Mouse (Mus musculus) liver, embryonic 12.5 days (tissue): ENCODE measurements around the gene Eif5. TPM values are rescaled to one million over a fixed set of nuclear protein-coding genes. Genes with fewer than 3 reads are reported as not detected.

Experiments used
- polyA plus RNA-seq: library from polyadenylated mRNA; unstranded; fragments of >200 nt; fragmentation: Nextera tagmentation; extraction: Ambion mirVana; gene quantifications from 2 replicates; pipeline ENCODE4 v1.2.1, GENCODE M21; 2016

Eif5 gene
- polyA plus RNA-seq, 1 experiment from 2014 or later: 664 TPM

Other genes with a start within 250 kb of the Eif5 start
- 13.0 and 15.1 TPM in 2 replicates for gene Cdc42bpb, start 160.3 kb upstream of the Eif5 start, polyA plus RNA-seq
- 0.28 TPM in 1 of 2 replicates, not detected in the other for gene Lbhd2, start 131.2 kb upstream of the Eif5 start, polyA plus RNA-seq
- 15.5 and 18.2 TPM in 2 replicates for gene Exoc3l4, start 121.0 kb upstream of the Eif5 start, polyA plus RNA-seq
- 88.6 and 94.9 TPM in 2 replicates for gene Tnfaip2, start 95.5 kb upstream of the Eif5 start, polyA plus RNA-seq
- 1.8 and 2.4 TPM in 2 replicates for gene Gm266, start 52.2 kb upstream of the Eif5 start, polyA plus RNA-seq
- gene Mark3, start 36.5 kb downstream of the Eif5 start, polyA plus RNA-seq: 32.9 and 35.2 TPM in 2 replicates
- gene Ckb, start 134.3 kb downstream of the Eif5 start, polyA plus RNA-seq: 54.1 and 54.6 TPM in 2 replicates
- gene Trmt61a, start 140.1 kb downstream of the Eif5 start, polyA plus RNA-seq: 19.4 and 20.9 TPM in 2 replicates
- 28.4 and 28.5 TPM in 2 replicates for gene Bag5, start 175.2 kb downstream of the Eif5 start, polyA plus RNA-seq
- 36.3 and 36.5 TPM in 2 replicates for gene Apopt1, start 175.2 kb downstream of the Eif5 start, polyA plus RNA-seq
- gene Klc1, start 220.8 kb downstream of the Eif5 start, polyA plus RNA-seq: 35.6 TPM in 2 replicates